Mouse (Mus musculus) ovary, postnatal 10 days (tissue): ENCODE measurements around the gene Sec13.

Experiments used
- DNase-seq: peaks from one replicate; pipeline ENCODE4 v3.0.0; 2022; ENCODE audit warnings: low spot score

Gene Sec13

GRCm38 (mm10) chr6:113712718-113713117 lies 27.8 kb downstream of the Sec13 start:
- no peak for DNase-seq

GRCm38 (mm10) chr6:113697222-113698205 lies 43.0 kb downstream of the Sec13 start:
- no peak for DNase-seq

GRCm38 (mm10) chr6:113696582-113697221 lies 43.8 kb downstream of the Sec13 start, which contains the start of gene Tatdn2:
Gene Tatdn2, plus strand, starts transcription at chr6:113697050.
- peak; percentile 87 for DNase-seq

GRCm38 (mm10) chr6:113695766-113696355 lies 44.7 kb downstream of the Sec13 start:
- no peak for DNase-seq

GRCm38 (mm10) chr6:113695203-113695602 lies 45.3 kb downstream of the Sec13 start:
- DNase-seq: no peak

- no peak for DNase-seq
Measured at GRCm38 (mm10) chr6:113693377-113693776, 47.2 kb downstream of the Sec13 start.

- DNase-seq: no peak
Measured at GRCm38 (mm10) chr6:113692661-113693133, 47.8 kb downstream of the Sec13 start.

GRCm38 (mm10) chr6:113691084-113691462 lies 49.5 kb downstream of the Sec13 start:
- DNase-seq: no peak

- DNase-seq: peak; percentile 18
Measured at GRCm38 (mm10) chr6:113690400-113691083, 50.0 kb downstream of the Sec13 start.

GRCm38 (mm10) chr6:113690008-113690399 lies 50.5 kb downstream of the Sec13 start:
- peak; percentile 12 for DNase-seq

GRCm38 (mm10) chr6:113686551-113687125 lies 53.9 kb downstream of the Sec13 start:
- no peak for DNase-seq

GRCm38 (mm10) chr6:113683081-113683825 lies 57.3 kb downstream of the Sec13 start:
- no peak for DNase-seq

- peak; percentile 63 for DNase-seq
Measured at GRCm38 (mm10) chr6:113681271-113681670, 59.3 kb downstream of the Sec13 start.

- DNase-seq: no peak
Measured at GRCm38 (mm10) chr6:113679993-113680566, 60.5 kb downstream of the Sec13 start.

GRCm38 (mm10) chr6:113678246-113679012 lies 62.1 kb downstream of the Sec13 start:
- DNase-seq: no peak
